Mouse (Mus musculus) stomach, embryonic 16.5 days (tissue): ENCODE measurements around the gene Lamb3. TPM values are rescaled to one million over a fixed set of nuclear protein-coding genes. Genes with fewer than 3 reads are reported as not detected.

ENCODE experiments used
- ATAC-seq: fragments of 200-750 bp; cut with Nextera tagmentation; 2 replicates; pipeline ENCODE4 v1.8.0; 2017; ENCODE audit warnings: moderate number of reproducible peaks, moderate TSS enrichment; ENCODE audit not compliant: insufficient read depth, low FRiP score
- H3K27ac ChIP-seq: fragments of 300-500 bp; sonication (generic); 2 replicates; pipeline ENCODE4 v1.5.1; 2014; ENCODE audit warnings: low read length
- H3K27me3 ChIP-seq: fragments of 300-500 bp; sonication (generic); 2 replicates; pipeline ENCODE4 v1.6.1; 2014; ENCODE audit warnings: low read length, control low read depth, mixed read lengths; ENCODE audit not compliant: control insufficient read depth, insufficient read depth
- H3K36me3 ChIP-seq: fragments of 300-500 bp; sonication (generic); 2 replicates; pipeline ENCODE4 v1.6.1; 2014; ENCODE audit warnings: low read length; ENCODE audit not compliant: control insufficient read depth, insufficient read depth
- H3K4me1 ChIP-seq: fragments of 300-500 bp; sonication (generic); 2 replicates; pipeline ENCODE4 v1.6.1; 2014; ENCODE audit warnings: low read length, control low read depth, mixed read lengths; ENCODE audit not compliant: control insufficient read depth, insufficient read depth
- H3K4me2 ChIP-seq: fragments of 300-500 bp; sonication (generic); 2 replicates; pipeline ENCODE4 v1.6.1; 2014; ENCODE audit warnings: low read depth, low read length, mixed read lengths
- H3K4me3 ChIP-seq: fragments of 300-500 bp; sonication (generic); replicated peaks from 2 replicates; pipeline ENCODE4 v1.5.1; 2014; ENCODE audit warnings: mild to moderate bottlenecking, low read length
- H3K9ac ChIP-seq: fragments of 300-500 bp; sonication (generic); 2 replicates; pipeline ENCODE4 v1.6.1; 2014; ENCODE audit warnings: low read length
- H3K9me3 ChIP-seq: fragments of 300-500 bp; sonication (generic); replicated peaks from 2 replicates; pipeline ENCODE4 v1.6.1; 2016; ENCODE audit warnings: low read length, control low read depth; ENCODE audit not compliant: control insufficient read depth
- WGBS: fragments of 180-500 bp; shearing (Covaris S2); extraction: QIAGEN DNeasy Blood & Tissue Kit; methylation state at CpG from one replicate; pipeline ENCODE4 v1.1.7; 2014; 5-methylcytosine and 5-hydroxymethylcytosine counted together
- polyA plus RNA-seq: library from polyadenylated mRNA; unstranded; fragments of >200 nt; fragmentation: Nextera tagmentation; extraction: Ambion mirVana; gene quantifications from 2 replicates; pipeline ENCODE4 v1.2.1, GENCODE M21; 2015

The Lamb3 gene
- polyA plus RNA-seq, 1 experiment from 2014 or later = 17.6 TPM

- Histone ChIP-seq H3K4me2 (no peak overlapping the region), H3K9me3 (no peaks in the 10 kb centered on the region), H3K4me1 (peaks cover 13% of the 10 kb centered on the region), H3K27me3 (no peaks in the 10 kb centered on the region), H3K4me3 (no peak overlapping the region), H3K27ac (no peak overlapping the region), H3K36me3 (no peaks in the 10 kb centered on the region), H3K9ac (no peak overlapping the region)
- 83% methylated on average over 8 of the region's 8 CpGs for WGBS
- no peak for ATAC-seq
Observed at GRCm38 (mm10) chr1:193320398-193320797, 112.9 kb downstream of the Lamb3 start.

- no peaks in the 10 kb centered on the region for H3K9me3 ChIP-seq
Observed at GRCm38 (mm10) chr1:193323686-193324085, 116.2 kb downstream of the Lamb3 start.

GRCm38 (mm10) chr1:193324224-193324623 lies 116.7 kb downstream of the Lamb3 start:
- Histone ChIP-seq H3K9me3 (no peaks in the 10 kb centered on the region), H3K27ac (no peak overlapping the region), H3K9ac (no peak overlapping the region), H3K27me3 (no peaks in the 10 kb centered on the region), H3K4me3 (no peak overlapping the region), H3K4me1 (no peaks in the 10 kb centered on the region), H3K4me2 (no peak overlapping the region), H3K36me3 (no peaks in the 10 kb centered on the region)
- no peak for ATAC-seq
- 35% methylated on average over 2 of the region's 2 CpGs for WGBS

More at GRCm38 (mm10) chr1:193323686-193324085, 116.2 kb downstream of the Lamb3 start:
- 87% methylated on average over 6 of the region's 6 CpGs for WGBS
- Histone ChIP-seq H3K27me3 (no peaks in the 10 kb centered on the region), H3K36me3 (no peaks in the 10 kb centered on the region), H3K27ac (no peak overlapping the region), H3K4me1 (no peaks in the 10 kb centered on the region), H3K9ac (no peak overlapping the region), H3K4me3 (no peak overlapping the region), H3K4me2 (no peak overlapping the region)
- ATAC-seq = no peak

DNA sequence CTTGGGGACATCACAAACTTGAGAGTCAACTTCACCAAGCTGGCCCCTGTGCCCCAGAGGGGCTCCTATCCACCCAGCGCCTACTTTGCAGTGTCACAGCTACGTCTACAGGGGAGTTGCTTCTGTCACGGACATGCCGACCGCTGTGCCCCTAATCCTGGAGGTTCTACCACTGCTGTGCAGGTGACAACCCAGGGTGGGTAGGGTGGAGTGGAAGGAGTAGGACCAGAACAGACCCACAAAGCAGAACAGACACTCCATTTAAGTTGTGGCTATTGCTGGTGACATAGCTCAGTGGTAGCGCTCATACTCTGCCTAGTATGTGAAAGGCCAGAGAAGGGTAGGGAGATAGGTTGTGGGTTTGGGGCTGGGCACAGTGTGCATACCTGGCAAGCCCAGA lies 118.4 kb downstream of the Lamb3 start:
- H3K4me2 ChIP-seq = no peak overlapping the region
- H3K36me3 ChIP-seq = no peaks in the 10 kb centered on the region
- H3K27ac ChIP-seq = no peak overlapping the region
- no peaks in the 10 kb centered on the region for H3K4me1 ChIP-seq
- no peak for ATAC-seq
- no peaks in the 10 kb centered on the region for H3K27me3 ChIP-seq
- H3K4me3 ChIP-seq = no peak overlapping the region
- WGBS = 94% methylated on average over 6 of the region's 6 CpGs
- H3K9ac ChIP-seq = no peak overlapping the region
- H3K9me3 ChIP-seq = no peaks in the 10 kb centered on the region

- Histone ChIP-seq H3K36me3 (no peaks in the 10 kb centered on the region), H3K4me1 (no peaks in the 10 kb centered on the region), H3K4me3 (no peak overlapping the region), H3K27me3 (no peaks in the 10 kb centered on the region), H3K4me2 (no peak overlapping the region), H3K27ac (no peak overlapping the region), H3K9ac (no peak overlapping the region), H3K9me3 (no peaks in the 10 kb centered on the region)
- no peak for ATAC-seq
- WGBS = 52% methylated on average over 7 of the region's 7 CpGs
Observed at GRCm38 (mm10) chr1:193326456-193327145, 119.1 kb downstream of the Lamb3 start.

- Histone ChIP-seq H3K4me1 (no peaks in the 10 kb centered on the region), H3K4me2 (no peak overlapping the region), H3K4me3 (no peak overlapping the region), H3K36me3 (no peaks in the 10 kb centered on the region), H3K27ac (no peak overlapping the region), H3K27me3 (no peaks in the 10 kb centered on the region), H3K9me3 (no peaks in the 10 kb centered on the region), H3K9ac (no peak overlapping the region)
- 80% methylated on average over 1 of the region's 1 CpGs for WGBS
- no peak for ATAC-seq
Observed at GRCm38 (mm10) chr1:193327216-193327615, 119.7 kb downstream of the Lamb3 start.

DNA sequence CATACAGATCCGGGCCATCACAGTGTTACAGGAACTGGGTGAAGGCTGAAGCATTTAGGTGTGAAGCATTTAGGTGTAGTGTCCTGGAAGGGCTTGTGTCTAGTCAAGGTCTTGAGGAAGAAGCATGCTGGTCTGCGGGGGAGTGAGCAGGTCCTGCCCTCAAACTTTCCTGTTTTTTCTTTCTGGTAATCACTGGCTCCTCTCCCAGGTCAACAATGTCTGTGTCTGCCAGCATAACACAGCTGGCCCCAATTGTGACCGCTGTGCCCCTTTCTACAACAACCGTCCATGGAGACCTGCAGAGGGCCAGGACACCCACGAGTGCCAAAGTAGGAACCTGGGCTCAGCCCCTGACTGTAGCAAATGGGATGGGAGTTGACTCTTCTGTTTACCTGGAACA lies 120.2 kb downstream of the Lamb3 start:
- Histone ChIP-seq H3K36me3 (no peaks in the 10 kb centered on the region), H3K4me2 (no peak overlapping the region), H3K4me3 (no peak overlapping the region), H3K4me1 (no peaks in the 10 kb centered on the region), H3K9me3 (no peaks in the 10 kb centered on the region), H3K9ac (no peak overlapping the region), H3K27me3 (no peaks in the 10 kb centered on the region), H3K27ac (no peak overlapping the region)
- ATAC-seq = no peak
- 71% methylated on average over 5 of the region's 5 CpGs for WGBS

GRCm38 (mm10) chr1:193329557-193329956 lies 122.1 kb downstream of the Lamb3 start:
- WGBS = 79% methylated on average over 9 of the region's 9 CpGs
- ATAC-seq = no peak
- Histone ChIP-seq H3K4me3 (no peak overlapping the region), H3K27me3 (no peaks in the 10 kb centered on the region), H3K9ac (no peak overlapping the region), H3K9me3 (no peaks in the 10 kb centered on the region), H3K36me3 (no peaks in the 10 kb centered on the region), H3K27ac (no peak overlapping the region), H3K4me2 (no peak overlapping the region), H3K4me1 (no peaks in the 10 kb centered on the region)

- ATAC-seq = peak; percentile 79; the same call in 1 of the 2 replicates
- Histone ChIP-seq H3K27ac (no peak overlapping the region), H3K36me3 (no peaks in the 10 kb centered on the region), H3K4me2 (no peak overlapping the region), H3K4me3 (no peak overlapping the region), H3K27me3 (no peaks in the 10 kb centered on the region), H3K9ac (no peak overlapping the region), H3K9me3 (no peaks in the 10 kb centered on the region), H3K4me1 (no peaks in the 10 kb centered on the region)
- 44% methylated on average over 10 of the region's 10 CpGs for WGBS
Observed at GRCm38 (mm10) chr1:193330172-193330571, 122.7 kb downstream of the Lamb3 start.
